Mouse (Mus musculus) hindbrain, postnatal 0 days (tissue): ENCODE results near the gene Tdrd5. TPM values are rescaled to one million over a fixed set of nuclear protein-coding genes. Genes with fewer than 3 reads are reported as not detected.

ENCODE experiments used
- ATAC-seq: fragments of 200-750 bp; cut with Nextera tagmentation; 2 replicates; pipeline ENCODE4 v1.8.0; 2017; ENCODE audit warnings: mild to moderate bottlenecking, moderate TSS enrichment, moderate library complexity
- DNase-seq: peaks from one replicate; pipeline ENCODE4 v3.0.0-alpha.2; 2015; ENCODE audit warnings: low spot score
- H3K27ac ChIP-seq: fragments of 300-500 bp; sonication (generic); 2 replicates; pipeline ENCODE4 v1.5.1; 2014; ENCODE audit warnings: mild to moderate bottlenecking
- H3K27me3 ChIP-seq: fragments of 300-500 bp; sonication (generic); 2 replicates; pipeline ENCODE4 v1.6.1; 2014; ENCODE audit warnings: low read length, mixed read lengths; ENCODE audit not compliant: insufficient read depth
- H3K36me3 ChIP-seq: fragments of 300-500 bp; sonication (generic); 2 replicates; pipeline ENCODE4 v1.6.1; 2014; ENCODE audit warnings: low read length, mixed read lengths; ENCODE audit not compliant: insufficient read depth
- H3K4me1 ChIP-seq: fragments of 300-500 bp; sonication (generic); 2 replicates; pipeline ENCODE4 v1.6.1; 2014; ENCODE audit warnings: antibody characterized with exemption, low read length, mixed read lengths; ENCODE audit not compliant: insufficient read depth
- H3K4me2 ChIP-seq: fragments of 300-500 bp; sonication (generic); 2 replicates; pipeline ENCODE4 v1.6.1; 2014; ENCODE audit warnings: low read depth, mild to moderate bottlenecking, low read length, moderate library complexity, mixed read lengths
- H3K4me3 ChIP-seq: fragments of 300-500 bp; sonication (generic); 2 replicates; pipeline ENCODE4 v1.5.1; 2014; ENCODE audit warnings: low read length
- H3K9ac ChIP-seq: fragments of 300-500 bp; sonication (generic); replicated peaks from 2 replicates; pipeline ENCODE4 v1.6.1; 2014; ENCODE audit warnings: mild to moderate bottlenecking, low read length, moderate library complexity, mixed read lengths
- H3K9me3 ChIP-seq: fragments of 300-500 bp; sonication (generic); 2 replicates; pipeline ENCODE4 v1.6.1; 2016; ENCODE audit warnings: low read length, mixed read lengths
- CTCF ChIP-seq: IDR thresholded peaks from 2 replicates; pipeline ENCODE4 v1.5.1; 2016; ENCODE audit warnings: antibody characterized with exemption, control low read depth, low read depth
- WGBS: fragments of 180-500 bp; shearing (Covaris S2); extraction: QIAGEN DNeasy Blood & Tissue Kit; methylation state at CpG from one replicate; pipeline ENCODE4 v1.1.7; 2014; 5-methylcytosine and 5-hydroxymethylcytosine counted together
- polyA plus RNA-seq: library from polyadenylated mRNA; unstranded; fragments of >200 nt; fragmentation: Nextera tagmentation; extraction: Ambion mirVana; gene quantifications from 2 replicates; pipeline ENCODE4 v1.2.1, GENCODE M21; 2015
- total RNA-seq: library from RNA; depleted of rRNA; stranded (reverse); fragments of >200 nt; gene quantifications from 2 replicates; pipeline ENCODE4 v1.2.3, GENCODE M21; 2014; rRNA removed

Tdrd5 gene
- total and polyA plus RNA-seq, 2 experiments from 2014 or later, result 1.3 to 1.5 TPM

- WGBS, result 35% methylated on average over 6 of the region's 6 CpGs
- peak; percentile 31; the same call in 1 of the 2 replicates for TF ChIP-seq CTCF
Observed at GRCm38 (mm10) chr1:156211809-156212317, 91.6 kb downstream of the Tdrd5 start.

More at GRCm38 (mm10) chr1:156211809-156212317, 91.6 kb downstream of the Tdrd5 start:
- ATAC-seq (peak; percentile 49; the same call in 1 of the 2 replicates), DNase-seq (no peak)
- no peaks in the 10 kb centered on the region for H3K36me3 ChIP-seq
- H3K9me3 ChIP-seq, result no peaks in the 10 kb centered on the region
- H3K9ac ChIP-seq, result no peak overlapping the region
- peaks cover 7% of the 10 kb centered on the region for H3K27me3 ChIP-seq
- H3K4me1 ChIP-seq, result no peaks in the 10 kb centered on the region
- no peak overlapping the region for H3K4me2 ChIP-seq
- H3K4me3 ChIP-seq, result no peak overlapping the region
- no peak overlapping the region for H3K27ac ChIP-seq

Other genes starting within 250 kb of the Tdrd5 start
- 3.7 and 5.2 TPM in 2 replicates for gene Fam163a, start 98.6 kb downstream of the Tdrd5 start, total RNA-seq
- gene Fam163a, start 98.6 kb downstream of the Tdrd5 start, polyA plus RNA-seq, result 3.4 and 3.5 TPM in 2 replicates
- gene Nphs2, start 7.1 kb upstream of the Tdrd5 start, total RNA-seq, result 0.31 and 0.47 TPM in 2 replicates
- 0.63 and 0.64 TPM in 2 replicates for gene Nphs2, start 7.1 kb upstream of the Tdrd5 start, polyA plus RNA-seq
- gene Gm2000, start 62.4 kb upstream of the Tdrd5 start, total RNA-seq, result 585 and 612 TPM in 2 replicates
- gene Gm2000, start 62.4 kb upstream of the Tdrd5 start, polyA plus RNA-seq, result 468 and 472 TPM in 2 replicates
- gene Axdnd1, start 117.5 kb upstream of the Tdrd5 start, total RNA-seq, result 0.16 TPM in 1 of 2 replicates, not detected in the other
- gene Axdnd1, start 117.5 kb upstream of the Tdrd5 start, polyA plus RNA-seq, result 0.33 and 0.40 TPM in 2 replicates
- gene Soat1, start 170.7 kb upstream of the Tdrd5 start, total RNA-seq, result 35.8 and 63.9 TPM in 2 replicates
- 11.1 and 16.2 TPM in 2 replicates for gene Soat1, start 170.7 kb upstream of the Tdrd5 start, polyA plus RNA-seq
- gene Gm10031, start 220.3 kb upstream of the Tdrd5 start, total RNA-seq, result 11.8 and 13.4 TPM in 2 replicates
- gene Gm10031, start 220.3 kb upstream of the Tdrd5 start, polyA plus RNA-seq, result 0.40 and 0.44 TPM in 2 replicates